Mouse (Mus musculus): ENCODE measurements around the gene Stk32c.

- TF ChIP-seq CTCF (conservative IDR thresholded peaks at IDR 0.05; ENCODE audit: insufficient read depth, insufficient read length, low read depth, low read length) (no peak), POLR2A (IDR thresholded peaks at IDR 0.05; ENCODE audit: low read depth, low read length) (no peak)
These were observed 1.1 kb upstream of the Stk32c start for GRCm38 (mm10) chr7:139214160-139214559.
